Mouse (Mus musculus) heart, embryonic 12.5 days (tissue): ENCODE measurements around the gene Rnf217. TPM values are rescaled to one million over a fixed set of nuclear protein-coding genes. Genes with fewer than 3 reads are reported as not detected.

Source experiments
- ATAC-seq: fragments of 200-750 bp; cut with Nextera tagmentation; 2 replicates; pipeline ENCODE4 v1.8.0; 2017; ENCODE audit warnings: moderate TSS enrichment, moderate library complexity; ENCODE audit not compliant: insufficient number of reproducible peaks, low FRiP score
- H3K27ac ChIP-seq: fragments of 300-500 bp; sonication (generic); 2 replicates; pipeline ENCODE4 v1.5.1; 2016; ENCODE audit warnings: mild to moderate bottlenecking, moderate library complexity; ENCODE audit not compliant: poor library complexity, severe bottlenecking
- H3K27me3 ChIP-seq: fragments of 300-500 bp; sonication (generic); replicated peaks from 2 replicates; pipeline ENCODE4 v1.6.1; 2016; ENCODE audit warnings: mild to moderate bottlenecking, moderate library complexity
- H3K36me3 ChIP-seq: fragments of 300-500 bp; sonication (generic); 2 replicates; pipeline ENCODE4 v1.6.1; 2016; ENCODE audit warnings: mild to moderate bottlenecking, moderate library complexity
- H3K4me1 ChIP-seq: fragments of 300-500 bp; sonication (generic); replicated peaks from 2 replicates; pipeline ENCODE4 v1.6.1; 2016; ENCODE audit warnings: mild to moderate bottlenecking
- H3K4me2 ChIP-seq: fragments of 300-500 bp; sonication (generic); 2 replicates; pipeline ENCODE4 v1.6.1; 2016; ENCODE audit warnings: mild to moderate bottlenecking, moderate library complexity
- H3K4me3 ChIP-seq: fragments of 300-500 bp; sonication (generic); 2 replicates; pipeline ENCODE4 v1.5.1; 2016; ENCODE audit warnings: mild to moderate bottlenecking
- H3K9ac ChIP-seq: fragments of 300-500 bp; sonication (generic); 2 replicates; pipeline ENCODE4 v1.6.1; 2016; ENCODE audit warnings: mild to moderate bottlenecking, moderate library complexity
- H3K9me3 ChIP-seq: fragments of 300-500 bp; sonication (generic); replicated peaks from 2 replicates; pipeline ENCODE4 v1.6.1; 2016; ENCODE audit warnings: mild to moderate bottlenecking, moderate library complexity
- WGBS: fragments of 180-500 bp; shearing (Covaris S2); methylation state at CpG from one replicate; pipeline ENCODE4 v1.1.7; 2016; 5-methylcytosine and 5-hydroxymethylcytosine counted together
- polyA plus RNA-seq: library from polyadenylated mRNA; unstranded; fragments of >200 nt; fragmentation: Nextera tagmentation; extraction: Ambion mirVana; gene quantifications from 2 replicates; pipeline ENCODE4 v1.2.1, GENCODE M21; 2016

Rnf217 gene
- polyA plus RNA-seq, 1 experiment from 2014 or later, result 1.6 TPM

GRCm38 (mm10) chr10:31597886-31598285, 11.1 kb downstream of the Rnf217 start:
- H3K4me1 ChIP-seq, result peaks cover 19% of the 10 kb centered on the region
- no peak overlapping the region for H3K4me2 ChIP-seq
- H3K27ac ChIP-seq, result no peak overlapping the region
- no peak overlapping the region for H3K4me3 ChIP-seq
- no peak overlapping the region for H3K9ac ChIP-seq
- no peaks in the 10 kb centered on the region for H3K27me3 ChIP-seq
- ATAC-seq, result no peak
- no peaks in the 10 kb centered on the region for H3K36me3 ChIP-seq
- H3K9me3 ChIP-seq, result no peaks in the 10 kb centered on the region
- WGBS, result 75% methylated on average over 2 of the region's 2 CpGs

DNA sequence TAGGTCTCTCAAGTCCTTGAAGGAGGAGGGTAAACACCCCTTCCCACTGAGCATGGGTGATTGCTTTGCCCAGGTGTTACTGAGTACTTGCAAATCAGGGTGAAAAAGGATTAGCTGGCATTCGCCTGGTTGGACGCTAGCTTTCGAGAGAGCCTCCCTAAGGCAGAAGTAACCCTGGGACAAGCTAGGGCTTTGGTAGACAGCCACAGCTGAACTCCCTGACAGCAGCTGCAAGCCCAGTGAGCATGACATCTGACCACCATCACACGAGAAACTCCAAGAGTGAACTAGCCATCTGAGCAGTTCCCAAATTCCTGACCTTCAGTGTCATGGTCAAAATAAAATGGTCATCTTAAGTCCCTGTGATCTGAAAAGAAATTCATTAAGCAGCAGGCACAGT, 12.2 kb downstream of the Rnf217 start:
- Histone ChIP-seq H3K4me2 (no peak overlapping the region), H3K4me1 (peaks cover 29% of the 10 kb centered on the region), H3K36me3 (no peaks in the 10 kb centered on the region), H3K4me3 (no peak overlapping the region), H3K27ac (no peak overlapping the region), H3K27me3 (no peaks in the 10 kb centered on the region), H3K9ac (no peak overlapping the region), H3K9me3 (no peaks in the 10 kb centered on the region)
- no peak for ATAC-seq
- 56% methylated on average over 4 of the region's 4 CpGs for WGBS

DNA sequence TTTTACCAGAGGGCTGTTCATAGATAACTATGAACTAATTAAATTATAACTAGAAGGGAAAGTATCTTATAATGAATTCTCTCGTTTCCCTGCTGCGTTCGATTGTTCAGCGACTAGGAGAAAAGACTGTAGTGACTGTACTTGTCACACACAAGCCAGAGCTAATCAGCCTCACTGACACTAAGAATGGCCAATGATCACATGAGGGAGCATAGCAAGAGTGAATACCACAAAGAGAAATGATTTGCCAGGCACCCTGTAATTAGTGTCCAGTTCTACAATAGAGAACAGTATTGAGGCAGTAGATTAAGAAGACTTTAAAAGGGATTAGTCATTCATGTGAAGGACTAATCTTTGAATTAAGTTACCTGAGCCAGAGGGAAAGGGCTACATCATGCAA, 13.7 kb downstream of the Rnf217 start:
- H3K36me3 ChIP-seq, result no peaks in the 10 kb centered on the region
- H3K27ac ChIP-seq, result no peak overlapping the region
- ATAC-seq, result no peak
- no peaks in the 10 kb centered on the region for H3K27me3 ChIP-seq
- H3K4me3 ChIP-seq, result no peak overlapping the region
- WGBS, result 93% methylated on average over 4 of the region's 4 CpGs
- H3K4me1 ChIP-seq, result peaks cover 29% of the 10 kb centered on the region
- no peaks in the 10 kb centered on the region for H3K9me3 ChIP-seq
- no peak overlapping the region for H3K4me2 ChIP-seq
- no peak overlapping the region for H3K9ac ChIP-seq

DNA sequence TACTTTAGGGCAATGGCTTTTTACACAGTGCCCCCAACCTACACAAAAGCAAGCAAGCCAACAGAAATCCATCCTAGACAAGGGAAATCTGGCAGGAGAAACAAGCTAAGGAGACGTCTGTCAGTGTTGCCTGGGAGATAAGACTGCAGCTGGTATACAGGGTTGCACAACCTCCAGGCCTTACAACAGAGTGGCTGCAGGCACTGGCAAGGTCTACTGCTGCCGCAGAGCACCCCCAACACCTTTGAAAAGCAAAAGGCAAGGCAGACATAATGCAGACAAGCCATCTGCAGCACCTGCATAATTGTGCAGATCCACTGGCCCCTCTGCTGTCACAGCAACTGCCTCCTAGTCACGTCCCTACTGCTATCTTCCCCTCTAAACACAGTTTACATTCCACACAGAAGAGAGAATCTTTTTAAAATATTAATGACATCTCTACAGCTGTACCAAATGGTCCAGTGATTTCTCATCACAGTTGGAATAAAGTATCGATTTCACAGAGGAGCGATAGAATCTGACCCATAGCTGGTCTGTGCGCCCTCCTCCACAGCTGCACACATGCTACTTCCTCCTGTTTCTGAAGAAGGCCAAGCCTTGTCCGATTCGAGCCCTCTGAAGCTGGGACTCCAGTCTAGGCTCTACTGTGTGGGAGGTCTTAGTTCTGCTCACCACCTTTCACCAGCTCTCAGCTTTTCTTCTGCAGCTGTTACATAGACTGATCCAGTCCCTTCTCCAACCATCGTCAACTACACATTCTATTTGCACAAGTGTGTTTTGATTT, 16.1 kb downstream of the Rnf217 start:
- Histone ChIP-seq H3K27me3 (no peaks in the 10 kb centered on the region), H3K4me3 (no peak overlapping the region), H3K36me3 (no peaks in the 10 kb centered on the region), H3K9me3 (no peaks in the 10 kb centered on the region), H3K27ac (peak overlapping the region; percentile 58), H3K9ac (no peak overlapping the region), H3K4me2 (peak overlapping the region; percentile 15; the same call in 1 of the 2 replicates), H3K4me1 (peaks cover 25% of the 10 kb centered on the region)
- WGBS, result 36% methylated on average over 9 of the region's 9 CpGs
- ATAC-seq, result peak; percentile 77

DNA sequence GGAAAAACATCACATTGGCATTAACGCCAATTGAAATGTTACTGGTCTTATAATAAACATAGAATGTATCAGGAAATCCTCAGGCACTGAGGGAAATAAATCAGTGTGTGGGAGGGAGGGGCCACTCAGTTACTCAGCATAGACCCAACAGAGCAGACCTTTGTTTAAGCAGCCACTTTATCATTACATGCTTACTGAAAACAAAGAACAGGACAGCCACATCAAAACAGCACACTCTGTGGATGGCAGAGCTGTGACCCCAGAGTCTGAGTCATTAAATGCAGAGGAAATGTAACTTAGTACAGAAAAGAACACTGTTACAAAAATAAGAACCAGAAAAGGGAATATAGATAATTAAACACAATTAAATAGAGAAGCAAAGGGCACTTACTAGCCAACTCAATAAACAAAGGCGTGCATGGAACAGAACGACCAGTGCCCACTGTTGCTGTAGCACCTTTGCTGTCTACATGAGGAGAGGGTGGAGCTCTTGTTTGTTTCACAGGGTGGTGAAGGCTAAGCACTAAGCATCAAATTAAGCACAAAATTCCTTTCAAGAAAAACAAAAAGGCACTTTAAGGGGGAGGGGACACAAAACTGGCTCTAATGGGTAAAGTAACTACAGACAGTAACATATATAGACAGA, 16.8 kb downstream of the Rnf217 start:
- no peaks in the 10 kb centered on the region for H3K27me3 ChIP-seq
- peak overlapping the region; percentile 58 for H3K27ac ChIP-seq
- no peak overlapping the region for H3K9ac ChIP-seq
- H3K9me3 ChIP-seq, result no peaks in the 10 kb centered on the region
- ATAC-seq, result peak; percentile 76
- no peak overlapping the region for H3K4me3 ChIP-seq
- 49% methylated on average over 3 of the region's 3 CpGs for WGBS
- H3K4me2 ChIP-seq, result 0 out of 2 replicates have a peak overlapping the region, but pooled peaks have one; percentile 15
- peaks cover 25% of the 10 kb centered on the region for H3K4me1 ChIP-seq
- H3K36me3 ChIP-seq, result no peaks in the 10 kb centered on the region

DNA sequence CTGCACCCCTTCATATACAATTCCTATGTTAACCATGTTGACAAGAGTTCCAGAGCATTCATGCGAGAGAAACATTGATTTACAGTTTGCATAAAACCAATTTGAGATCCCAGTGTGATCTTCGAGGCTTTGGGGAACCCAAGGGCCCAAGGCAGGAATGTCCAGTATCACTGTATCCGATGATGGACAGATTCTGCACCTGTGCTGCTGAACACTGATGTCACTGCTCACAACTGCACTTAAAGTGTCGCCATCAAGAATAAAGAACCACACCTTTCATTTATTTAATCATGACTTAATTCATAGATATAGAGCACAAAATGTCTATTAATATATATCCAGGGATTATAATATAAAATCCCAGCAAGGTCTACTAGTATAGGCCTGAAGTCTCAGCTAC, 28.3 kb downstream of the Rnf217 start:
- ATAC-seq, result no peak
- 83% methylated on average over 4 of the region's 4 CpGs for WGBS
- no peaks in the 10 kb centered on the region for H3K9me3 ChIP-seq

DNA sequence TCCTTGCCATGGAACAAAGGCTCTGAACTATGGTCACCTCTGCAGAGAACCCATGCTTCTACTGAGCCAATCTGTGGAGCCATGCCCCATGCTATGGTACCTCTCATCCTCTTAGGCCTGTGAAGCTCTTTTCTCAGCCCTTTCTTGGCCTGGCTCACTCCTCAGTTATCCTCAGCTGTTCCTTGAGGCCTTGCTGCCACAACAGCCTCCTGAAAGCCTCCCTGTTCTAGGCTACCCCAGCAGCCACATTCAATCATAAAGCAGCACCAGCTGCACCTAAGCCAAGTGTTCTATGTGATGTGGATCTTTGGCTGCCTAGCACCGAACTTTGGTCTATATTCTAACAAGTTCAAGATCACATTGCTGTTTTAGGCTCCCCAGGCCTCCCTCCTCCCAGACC, 28.9 kb downstream of the Rnf217 start:
- H3K27me3 ChIP-seq, result no peaks in the 10 kb centered on the region
- H3K4me3 ChIP-seq, result no peak overlapping the region
- no peak overlapping the region for H3K27ac ChIP-seq
- no peak overlapping the region for H3K4me2 ChIP-seq
- no peaks in the 10 kb centered on the region for H3K9me3 ChIP-seq
- 91% methylated on average over 1 of the region's 1 CpGs for WGBS
- ATAC-seq, result no peak
- H3K36me3 ChIP-seq, result no peaks in the 10 kb centered on the region
- no peak overlapping the region for H3K9ac ChIP-seq
- no peaks in the 10 kb centered on the region for H3K4me1 ChIP-seq

More for the DNA sequence above, 28.3 kb downstream of the Rnf217 start:
- Histone ChIP-seq H3K27ac (no peak overlapping the region), H3K4me2 (no peak overlapping the region), H3K27me3 (no peaks in the 10 kb centered on the region), H3K36me3 (no peaks in the 10 kb centered on the region), H3K9ac (no peak overlapping the region), H3K4me1 (no peaks in the 10 kb centered on the region), H3K4me3 (no peak overlapping the region)

- 87% methylated on average over 4 of the region's 4 CpGs for WGBS
- Histone ChIP-seq H3K9me3 (no peaks in the 10 kb centered on the region), H3K9ac (no peak overlapping the region), H3K27me3 (no peaks in the 10 kb centered on the region), H3K4me1 (no peaks in the 10 kb centered on the region), H3K27ac (no peak overlapping the region), H3K4me2 (no peak overlapping the region), H3K36me3 (no peaks in the 10 kb centered on the region), H3K4me3 (no peak overlapping the region)
- no peak for ATAC-seq
These were observed 35.7 kb downstream of the Rnf217 start for GRCm38 (mm10) chr10:31573267-31573666.

DNA sequence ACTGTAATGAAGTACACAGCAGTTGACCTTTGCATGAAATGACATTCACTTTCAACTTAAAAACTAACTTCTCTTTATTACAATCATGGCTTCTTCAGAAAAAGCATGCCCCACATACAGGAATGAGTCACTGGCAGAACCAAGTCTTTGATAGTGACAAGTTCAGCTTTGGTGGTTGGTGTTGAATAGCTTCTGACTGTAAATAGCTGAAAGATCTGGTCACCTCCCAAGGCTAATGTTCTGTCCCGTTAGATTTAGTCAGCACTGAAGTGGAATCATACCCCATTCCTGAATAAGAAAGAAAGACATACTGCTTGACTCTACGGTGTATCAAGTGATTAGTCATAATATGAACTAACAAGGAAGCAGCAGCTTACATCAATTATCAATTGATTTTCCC, 51.7 kb downstream of the Rnf217 start:
- WGBS, result 80% methylated on average over 2 of the region's 2 CpGs
- no peaks in the 10 kb centered on the region for H3K27me3 ChIP-seq
- no peak for ATAC-seq
- no peak overlapping the region for H3K27ac ChIP-seq
- H3K4me2 ChIP-seq, result no peak overlapping the region
- no peaks in the 10 kb centered on the region for H3K4me1 ChIP-seq
- no peak overlapping the region for H3K4me3 ChIP-seq
- no peaks in the 10 kb centered on the region for H3K9me3 ChIP-seq
- H3K9ac ChIP-seq, result no peak overlapping the region
- H3K36me3 ChIP-seq, result no peaks in the 10 kb centered on the region

- H3K9me3 ChIP-seq, result no peaks in the 10 kb centered on the region
- no peak overlapping the region for H3K4me2 ChIP-seq
- no peaks in the 10 kb centered on the region for H3K4me1 ChIP-seq
- H3K27me3 ChIP-seq, result no peaks in the 10 kb centered on the region
- 88% methylated on average over 6 of the region's 6 CpGs for WGBS
- H3K4me3 ChIP-seq, result no peak overlapping the region
- ATAC-seq, result no peak
- H3K9ac ChIP-seq, result no peak overlapping the region
- no peaks in the 10 kb centered on the region for H3K36me3 ChIP-seq
- H3K27ac ChIP-seq, result no peak overlapping the region
These were observed 53.5 kb downstream of the Rnf217 start for GRCm38 (mm10) chr10:31555433-31555960.

- no peak overlapping the region for H3K27ac ChIP-seq
- H3K9me3 ChIP-seq, result no peaks in the 10 kb centered on the region
- no peaks in the 10 kb centered on the region for H3K27me3 ChIP-seq
- no peak overlapping the region for H3K4me2 ChIP-seq
- WGBS, result 82% methylated on average over 4 of the region's 4 CpGs
- no peaks in the 10 kb centered on the region for H3K36me3 ChIP-seq
- no peak for ATAC-seq
- H3K4me3 ChIP-seq, result no peak overlapping the region
- no peak overlapping the region for H3K9ac ChIP-seq
- H3K4me1 ChIP-seq, result no peaks in the 10 kb centered on the region
These were observed 55.7 kb downstream of the Rnf217 start for GRCm38 (mm10) chr10:31553302-31553701.
